Mouse (Mus musculus): ENCODE measurements around the gene Eogt.

- TF ChIP-seq CTCF (IDR thresholded peaks at IDR 0.05; ENCODE audit: borderline replicate concordance, control insufficient read depth, extremely low read depth, insufficient read depth, low read length, poor library complexity) (no peak), POLR2A (IDR thresholded peaks at IDR 0.05; ENCODE audit: control insufficient read depth, extremely low read depth, insufficient read depth, low read length, poor library complexity) (no peak)
Observed at GRCm38 (mm10) chr6:97124336-97125010, 24.5 kb downstream of the Eogt start.

Data from thymus, adult 2 months (tissue).